Mouse (Mus musculus) heart, adult 2 months (tissue): ENCODE measurements around the gene Ccdc13. TPM values are rescaled to one million over a fixed set of nuclear protein-coding genes. Genes with fewer than 3 reads are reported as not detected.

Experiments
- DNase-seq, 2 experiments: peaks; one replicate each; pipeline ENCODE4 v3.0.0; 2021
- H3K27ac ChIP-seq: fragments of 200-600 bp; 2 replicates; pipeline ENCODE4 v1.8.1; 2022
- H3K27me3 ChIP-seq: fragments of 200-500 bp; 2 replicates; pipeline ENCODE4 v1.6.1; 2012; ENCODE audit warnings: mild to moderate bottlenecking, low read length, inconsistent platforms, mixed read lengths; ENCODE audit not compliant: control insufficient read depth, insufficient read depth
- H3K36me3 ChIP-seq: fragments of 200-500 bp; 2 replicates; pipeline ENCODE4 v1.6.1; 2012; ENCODE audit warnings: low read length, inconsistent platforms; ENCODE audit not compliant: control insufficient read depth, insufficient read depth
- H3K4me1 ChIP-seq: fragments of 200-500 bp; 2 replicates; pipeline ENCODE4 v1.6.1; 2011; ENCODE audit warnings: low read length; ENCODE audit not compliant: control insufficient read depth, insufficient read depth
- H3K4me3 ChIP-seq: fragments of 200-600 bp; 2 replicates; pipeline ENCODE4 v1.8.1; 2022
- H3K79me2 ChIP-seq: fragments of 200-500 bp; replicated peaks from 2 replicates; pipeline ENCODE4 v1.6.1; 2012; ENCODE audit warnings: mild to moderate bottlenecking, inconsistent platforms, low read length, moderate library complexity, mixed read lengths; ENCODE audit not compliant: control insufficient read depth, insufficient read depth
- H3K9ac ChIP-seq: fragments of 200-500 bp; 2 replicates; pipeline ENCODE4 v1.6.1; 2012; ENCODE audit warnings: low read depth, mild to moderate bottlenecking, control low read depth, inconsistent platforms, low read length, mixed read lengths
- CTCF ChIP-seq: fragments of 200-600 bp; IDR thresholded peaks from 2 replicates; pipeline ENCODE4 v1.8.1; 2022; ENCODE audit warnings: antibody characterized with exemption, mild to moderate bottlenecking, moderate library complexity
- EP300 ChIP-seq: fragments of 200-500 bp; IDR thresholded peaks from 2 replicates; pipeline ENCODE4 v1.6.1; 2011; ENCODE audit warnings: low read depth, low read length, control low read depth; ENCODE audit not compliant: insufficient read depth
- POLR2A ChIP-seq: fragments of 200-500 bp; IDR thresholded peaks from 2 replicates; pipeline ENCODE4 v1.6.1; 2011; ENCODE audit warnings: mild to moderate bottlenecking, low read depth, low read length, control low read depth; ENCODE audit not compliant: insufficient read depth
- WGBS: fragments of 180-500 bp; shearing (Covaris S2); methylation state at CpG from one replicate; pipeline ENCODE4 v1.1.7; 2018; 5-methylcytosine and 5-hydroxymethylcytosine counted together
- intact Hi-C: fragments of 180-260 bp; cut with DNase I; formaldehyde crosslinking; loops from one replicate; pipeline ENCODE4 v1.15.1; 2025
- polyA plus RNA-seq: library from polyadenylated mRNA; depleted of rRNA; stranded (reverse); fragments of >200 nt; gene quantifications from 2 replicates; pipeline ENCODE4 v1.2.3, GENCODE M21; 2012
- total RNA-seq, 2 experiments: library from RNA; stranded (reverse); gene quantifications; 2 replicates each; pipeline ENCODE4 v1.2.3; 2021

Ccdc13 gene
- total and polyA plus RNA-seq, 3 experiments: 0.49 TPM; not detected in 2

DNA sequence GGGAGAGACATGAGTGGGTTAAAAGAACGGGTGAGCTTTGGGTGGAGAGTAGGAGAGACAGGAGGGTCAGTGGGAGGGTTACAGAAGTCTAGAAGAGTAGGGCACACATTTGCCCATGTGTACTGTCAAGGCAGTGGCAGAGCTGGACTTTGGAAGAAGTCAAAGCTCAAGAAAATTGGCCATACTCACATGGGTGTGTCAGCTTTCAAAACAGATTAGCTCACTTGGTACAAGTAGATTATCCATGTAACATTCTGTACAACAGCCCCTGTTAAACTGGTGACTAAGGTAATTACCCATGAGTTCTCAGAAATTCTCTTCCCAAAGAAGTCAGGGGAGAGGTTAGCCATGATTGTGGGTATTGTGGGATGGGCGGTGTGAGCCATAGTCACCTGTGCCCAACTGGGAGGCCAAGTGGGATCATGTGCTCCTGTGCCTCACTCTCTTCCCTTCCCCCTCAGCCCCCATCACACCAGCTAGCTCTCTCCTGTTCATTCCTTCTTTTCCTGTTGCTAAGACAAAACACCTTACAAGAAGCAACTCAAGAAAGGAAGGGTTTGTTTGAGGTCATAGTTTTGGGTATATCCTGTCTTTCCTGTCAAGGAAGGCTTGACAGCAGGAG lies 32.9 kb upstream of the Ccdc13 start:
- no peaks in the 10 kb centered on the region for H3K36me3 ChIP-seq
- no peak overlapping the region for H3K27ac ChIP-seq
- no peaks in the 10 kb centered on the region for H3K79me2 ChIP-seq
- no peak for TF ChIP-seq POLR2A
- no peak for TF ChIP-seq EP300
- TF ChIP-seq CTCF: no peak
- no peak overlapping the region for H3K9ac ChIP-seq
- no peak for DNase-seq
- 82% methylated on average over 2 of the region's 2 CpGs for WGBS
- H3K4me3 ChIP-seq: no peak overlapping the region
- H3K27me3 ChIP-seq: no peaks in the 10 kb centered on the region
- intact Hi-C loops: no loop called here
- no peaks in the 10 kb centered on the region; the same call in 1 of the 2 replicates for H3K4me1 ChIP-seq

DNA sequence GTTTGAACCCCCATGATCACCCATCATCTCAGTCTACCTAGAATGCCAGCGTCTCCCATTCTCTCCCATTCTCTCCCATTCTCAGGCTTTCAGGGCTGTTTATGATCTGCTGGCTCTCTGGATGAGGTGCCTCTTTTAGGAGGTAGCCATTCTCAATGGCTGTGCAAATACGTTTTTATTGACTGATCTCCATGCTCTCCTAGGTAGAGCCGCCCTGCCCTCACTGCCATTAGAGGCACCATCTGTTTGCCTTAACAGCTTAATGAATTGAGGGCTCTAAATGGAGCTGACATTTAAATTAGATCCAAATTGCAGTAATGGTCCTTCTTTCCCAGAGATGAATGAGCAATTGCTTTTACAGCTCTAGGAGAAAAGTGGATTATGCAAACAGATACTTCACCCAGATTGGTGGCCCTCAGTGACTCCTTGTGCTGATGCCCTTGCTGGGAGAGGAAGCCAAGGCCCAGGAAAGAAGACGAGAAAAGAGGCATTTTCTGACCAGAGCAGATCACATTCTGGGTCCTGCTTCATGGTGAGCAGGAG lies 30.8 kb upstream of the Ccdc13 start:
- Histone ChIP-seq H3K4me1 (no peaks in the 10 kb centered on the region; the same call in 1 of the 2 replicates), H3K27ac (no peak overlapping the region), H3K79me2 (no peaks in the 10 kb centered on the region), H3K27me3 (no peaks in the 10 kb centered on the region), H3K9ac (no peak overlapping the region), H3K36me3 (no peaks in the 10 kb centered on the region), H3K4me3 (no peak overlapping the region)
- intact Hi-C loops: no loop called here
- WGBS: 79% methylated on average over 4 of the region's 4 CpGs
- TF ChIP-seq POLR2A (no peak), EP300 (no peak)
- DNase-seq: no peak

DNA sequence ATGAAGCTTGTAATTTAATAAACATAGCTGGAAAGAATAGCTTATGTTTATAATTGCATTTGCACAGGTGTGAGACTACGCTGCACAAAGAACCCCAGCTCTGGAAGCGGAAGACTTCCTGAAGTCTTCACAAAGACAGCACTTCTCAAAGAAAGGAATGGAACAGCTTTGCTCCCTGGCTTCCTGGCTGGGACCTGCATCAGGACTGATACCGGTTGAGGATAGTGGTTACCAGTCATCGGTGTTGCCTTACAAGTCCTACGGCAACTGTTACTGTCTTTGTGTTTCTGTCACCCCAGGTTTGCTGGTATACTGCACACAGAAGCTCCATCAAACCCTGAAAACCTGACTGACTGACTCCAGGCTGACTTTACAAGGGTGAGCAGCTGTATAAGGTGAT lies 30.2 kb upstream of the Ccdc13 start:
- Histone ChIP-seq H3K79me2 (no peaks in the 10 kb centered on the region), H3K36me3 (no peaks in the 10 kb centered on the region), H3K4me1 (no peaks in the 10 kb centered on the region; the same call in 1 of the 2 replicates), H3K27ac (no peak overlapping the region), H3K27me3 (no peaks in the 10 kb centered on the region), H3K9ac (no peak overlapping the region), H3K4me3 (no peak overlapping the region)
- DNase-seq: no peak
- 85% methylated on average over 5 of the region's 5 CpGs for WGBS
- TF ChIP-seq CTCF: no peak
- TF ChIP-seq POLR2A: no peak
- TF ChIP-seq EP300: no peak
- intact Hi-C loops: no loop called here

DNA sequence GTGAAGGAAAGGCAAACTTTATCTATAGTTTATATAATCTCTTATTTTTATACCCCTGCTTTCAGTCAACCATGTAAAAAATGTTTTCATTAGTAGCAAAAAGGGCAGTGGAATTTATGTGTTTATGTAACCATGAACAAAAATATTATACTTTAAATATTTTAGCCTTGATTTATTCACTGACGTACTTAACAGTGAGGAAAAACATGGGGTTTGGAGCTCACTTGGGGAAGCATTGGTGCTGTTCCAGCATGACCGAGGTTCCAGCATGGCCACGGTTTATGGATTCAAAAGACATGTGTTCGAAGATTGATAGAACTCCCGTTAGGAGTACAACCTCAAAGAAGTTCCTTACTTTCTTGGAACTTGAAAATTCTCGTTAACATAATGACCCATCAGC lies 29.0 kb upstream of the Ccdc13 start:
- no peak for DNase-seq
- intact Hi-C loops: no loop called here
- H3K36me3 ChIP-seq: no peaks in the 10 kb centered on the region
- no peaks in the 10 kb centered on the region; the same call in 1 of the 2 replicates for H3K4me1 ChIP-seq
- no peaks in the 10 kb centered on the region for H3K79me2 ChIP-seq
- no peak for TF ChIP-seq POLR2A
- TF ChIP-seq CTCF: no peak
- no peak for TF ChIP-seq EP300
- WGBS: 80% methylated on average over 6 of the region's 6 CpGs
- no peak overlapping the region for H3K27ac ChIP-seq
- no peak overlapping the region for H3K9ac ChIP-seq
- H3K4me3 ChIP-seq: no peak overlapping the region
- H3K27me3 ChIP-seq: no peaks in the 10 kb centered on the region

DNA sequence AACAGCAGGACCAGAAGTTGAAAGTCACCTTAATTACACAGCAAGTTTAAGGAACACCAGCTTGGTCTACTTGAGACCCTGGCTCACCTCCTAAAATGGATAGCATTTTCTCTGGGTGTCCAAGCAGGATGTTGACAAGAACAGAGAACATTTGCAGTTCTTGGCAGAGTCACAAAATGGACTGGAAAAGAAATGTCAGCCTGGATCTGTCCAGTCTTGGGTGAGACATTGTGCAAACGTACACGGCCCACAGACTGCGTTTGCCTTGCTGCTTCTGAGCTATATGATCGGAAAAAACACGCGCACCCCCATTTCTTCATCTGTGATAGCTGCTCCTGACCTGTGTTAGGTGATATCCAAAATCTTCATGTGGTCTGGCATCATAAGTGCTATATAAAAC lies 28.4 kb upstream of the Ccdc13 start:
- TF ChIP-seq EP300 (no peak), CTCF (no peak), POLR2A (no peak)
- Histone ChIP-seq H3K27me3 (no peaks in the 10 kb centered on the region), H3K4me3 (no peak overlapping the region), H3K79me2 (no peaks in the 10 kb centered on the region), H3K27ac (no peak overlapping the region), H3K9ac (no peak overlapping the region), H3K36me3 (no peaks in the 10 kb centered on the region), H3K4me1 (no peaks in the 10 kb centered on the region; the same call in 1 of the 2 replicates)
- 50% methylated on average over 6 of the region's 6 CpGs for WGBS
- intact Hi-C loops: no loop called here
- DNase-seq: no peak

DNA sequence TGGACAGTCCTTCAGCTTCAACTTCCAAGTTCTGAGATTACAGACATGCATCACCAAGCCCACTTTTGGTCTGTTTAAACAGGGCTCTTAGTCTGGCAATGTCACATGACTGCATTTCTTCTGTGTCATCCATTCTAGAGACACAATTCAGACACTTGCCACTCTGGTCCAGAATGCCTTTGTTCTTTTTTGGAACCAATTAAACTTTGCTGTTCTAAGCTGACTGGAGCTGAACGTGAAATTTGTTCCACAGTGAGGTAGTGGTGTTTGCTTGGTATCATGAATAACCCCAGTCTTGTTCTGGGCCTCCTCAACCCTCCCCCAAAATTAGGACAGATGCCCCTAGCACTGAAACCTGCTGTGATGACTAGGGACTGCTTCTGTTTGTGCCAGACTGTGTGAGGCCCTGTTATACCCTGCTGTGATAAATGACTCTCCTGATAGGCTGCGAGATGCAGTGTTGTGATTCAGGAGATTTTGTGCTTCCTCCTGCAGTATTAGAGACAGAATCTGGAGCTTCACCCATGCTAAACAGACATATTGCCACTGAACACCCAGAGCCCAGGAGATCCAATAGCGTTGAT lies 26.3 kb upstream of the Ccdc13 start:
- H3K9ac ChIP-seq: no peak overlapping the region
- DNase-seq: no peak
- H3K79me2 ChIP-seq: no peaks in the 10 kb centered on the region
- H3K27me3 ChIP-seq: no peaks in the 10 kb centered on the region
- TF ChIP-seq POLR2A (no peak), CTCF (no peak), EP300 (no peak)
- intact Hi-C loops: no loop called here
- WGBS: 58% methylated on average over 3 of the region's 3 CpGs
- no peaks in the 10 kb centered on the region for H3K36me3 ChIP-seq
- H3K27ac ChIP-seq: no peak overlapping the region
- no peaks in the 10 kb centered on the region; the same call in 1 of the 2 replicates for H3K4me1 ChIP-seq
- no peak overlapping the region for H3K4me3 ChIP-seq
